Mouse (Mus musculus): Measurements from ENCODE around the gene Sema4g. TPM values are rescaled to one million over a fixed set of nuclear protein-coding genes. Genes with fewer than 3 reads are reported as not detected.

The Sema4g gene
- polyA plus RNA-seq, 1 experiment from 2014 or later = 2.1 TPM

DNA sequence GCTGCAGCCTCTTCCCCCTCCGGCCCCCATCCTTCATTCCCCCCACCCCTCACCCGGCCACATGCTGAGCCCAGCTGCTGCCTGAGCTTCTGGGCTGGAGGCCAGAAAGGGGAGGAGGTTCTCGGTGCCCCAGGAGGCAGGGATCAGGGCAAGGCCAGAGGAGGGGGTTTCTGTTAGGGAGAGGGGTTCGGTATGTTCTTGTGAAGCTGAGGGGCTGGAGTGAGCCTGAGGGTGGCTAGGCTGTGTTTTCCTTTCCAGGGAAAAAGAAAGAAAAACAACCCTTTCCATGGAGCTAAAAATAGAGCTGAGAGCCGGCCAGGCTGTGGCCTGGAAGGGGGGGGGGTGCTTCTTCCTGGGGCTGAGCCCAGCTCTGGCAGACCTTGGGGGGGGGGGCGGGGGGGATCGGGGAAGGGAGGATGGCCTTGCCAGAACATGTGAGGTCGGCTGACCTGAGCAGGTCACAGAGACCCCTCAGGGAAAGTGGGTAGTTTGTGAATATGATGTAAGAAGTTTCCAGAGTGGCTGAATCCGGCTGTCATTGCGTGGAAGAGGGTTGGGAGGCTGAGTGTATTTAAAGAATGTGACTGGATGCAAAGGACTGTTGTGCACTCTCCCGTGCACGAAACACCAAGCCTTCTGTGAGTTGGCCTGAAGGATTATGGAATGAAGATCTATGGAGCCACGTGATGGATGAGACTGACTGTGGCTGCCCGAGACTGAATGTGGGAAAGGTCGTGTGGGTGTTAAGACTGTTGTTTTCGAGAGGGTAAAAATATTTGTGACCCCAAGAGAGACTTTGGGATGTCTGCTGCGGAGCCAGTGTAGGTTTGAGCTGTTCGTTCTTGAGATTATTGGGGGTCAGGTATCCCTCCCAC is 27.7 kb downstream of the Sema4g start:
- DNase-seq = peak; percentile 93
- H3K27me3 ChIP-seq (ENCODE audit: insufficient read depth, low read length) = no peaks in the 10 kb centered on the region
- no peak for TF ChIP-seq CTCF (IDR thresholded peaks at IDR 0.05; ENCODE audit: low read depth)
- peak overlapping the region; percentile 97 for H3K4me2 ChIP-seq
- H3K4me3 ChIP-seq (ENCODE audit: low read depth, low read length) = peak overlapping the region; percentile 64
- H3K9me3 ChIP-seq (ENCODE audit: low read depth, low read length) = no peaks in the 10 kb centered on the region
- peaks cover 36% of the 10 kb centered on the region for H3K4me1 ChIP-seq (ENCODE audit: insufficient read depth)
- ATAC-seq (ENCODE audit: insufficient read depth) = peak; percentile 42
- H3K9ac ChIP-seq = peak overlapping the region; percentile 91
- WGBS = under 1% methylated on average over 17 of the region's 18 CpGs
- H3K27ac ChIP-seq (ENCODE audit: low read depth) = peak overlapping the region; percentile 99
- H3K36me3 ChIP-seq (ENCODE audit: insufficient read depth) = peaks cover 18% of the 10 kb centered on the region

DNA sequence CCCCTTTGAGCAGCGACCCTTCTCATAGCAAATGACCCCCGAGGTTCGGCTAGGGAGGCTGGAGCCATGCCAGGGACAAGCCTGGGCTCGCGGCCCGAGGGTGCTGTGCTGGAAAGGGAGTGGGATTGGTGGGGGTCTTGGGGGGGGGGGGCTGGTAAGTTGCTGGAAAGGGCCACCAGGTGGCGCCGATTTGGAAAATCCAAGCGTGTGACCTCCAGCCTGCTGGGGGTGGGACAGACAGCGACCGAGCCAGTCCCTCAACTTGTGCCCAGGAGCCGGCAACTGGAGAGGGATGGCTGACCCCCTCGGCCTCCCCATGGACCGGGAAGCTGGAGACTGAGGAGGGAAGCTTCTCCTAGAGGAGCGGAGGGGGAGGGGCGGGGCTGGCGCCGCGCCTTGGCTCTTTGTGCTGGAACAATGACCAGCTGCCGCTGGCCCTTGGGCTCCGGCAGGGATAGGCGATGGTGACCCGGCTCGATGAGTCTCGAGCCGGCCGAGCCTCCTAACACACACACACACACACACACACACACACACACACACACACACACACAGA is 28.4 kb downstream of the Sema4g start:
- no peaks in the 10 kb centered on the region for H3K9me3 ChIP-seq (ENCODE audit: low read depth, low read length)

DNA sequence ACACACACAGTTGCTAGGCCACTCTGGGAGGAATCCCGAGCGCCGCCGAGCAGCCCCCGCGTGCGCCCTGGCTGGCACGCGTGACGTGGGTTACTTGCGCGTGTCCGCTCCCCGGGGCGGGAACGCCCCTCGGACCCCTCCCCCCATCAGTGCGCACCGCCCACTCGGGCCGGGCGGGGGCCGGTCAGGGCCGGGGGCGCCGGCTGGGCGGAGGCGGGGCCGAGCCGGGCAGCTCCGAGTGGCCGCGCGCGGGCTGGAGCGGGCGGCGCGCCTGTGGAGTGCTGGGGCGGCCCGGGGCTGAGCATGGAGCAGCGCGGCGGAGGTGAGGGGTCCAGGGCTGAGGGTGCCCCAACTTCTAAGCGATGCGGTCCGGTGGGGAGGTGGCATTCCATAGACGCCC is 29.0 kb downstream of the Sema4g start:
- H3K4me2 ChIP-seq = peak overlapping the region; percentile 97
- H3K4me3 ChIP-seq (ENCODE audit: low read depth, low read length) = peak overlapping the region; percentile 64
- peaks cover 36% of the 10 kb centered on the region for H3K4me1 ChIP-seq (ENCODE audit: insufficient read depth)
- peak overlapping the region; percentile 99 for H3K27ac ChIP-seq (ENCODE audit: low read depth)
- peak; percentile 92 for DNase-seq
- H3K9ac ChIP-seq = peak overlapping the region; percentile 91
- no peak for TF ChIP-seq CTCF (IDR thresholded peaks at IDR 0.05; ENCODE audit: low read depth)
- ATAC-seq (ENCODE audit: insufficient read depth) = peak; percentile 61
- H3K36me3 ChIP-seq (ENCODE audit: insufficient read depth) = peaks cover 22% of the 10 kb centered on the region
- no peaks in the 10 kb centered on the region for H3K9me3 ChIP-seq (ENCODE audit: low read depth, low read length)
- WGBS = under 1% methylated on average over 48 of the region's 48 CpGs
- no peaks in the 10 kb centered on the region for H3K27me3 ChIP-seq (ENCODE audit: insufficient read depth, low read length)

More for the DNA sequence above, 28.4 kb downstream of the Sema4g start:
- Histone ChIP-seq H3K4me1 (ENCODE audit: insufficient read depth) (peaks cover 36% of the 10 kb centered on the region), H3K9ac (peak overlapping the region; percentile 91), H3K36me3 (ENCODE audit: insufficient read depth) (peaks cover 18% of the 10 kb centered on the region), H3K4me2 (peak overlapping the region; percentile 97), H3K27ac (ENCODE audit: low read depth) (peak overlapping the region; percentile 99), H3K27me3 (ENCODE audit: insufficient read depth, low read length) (no peaks in the 10 kb centered on the region), H3K4me3 (ENCODE audit: low read depth, low read length) (peak overlapping the region; percentile 64)
- under 1% methylated on average over 24 of the region's 27 CpGs for whole genome bisulfite sequencing
- ATAC-seq (ENCODE audit: insufficient read depth) (peak; percentile 47), DNase-seq (peak; percentile 90)
- TF ChIP-seq CTCF (IDR thresholded peaks at IDR 0.05; ENCODE audit: low read depth) = peak; percentile 63

DNA sequence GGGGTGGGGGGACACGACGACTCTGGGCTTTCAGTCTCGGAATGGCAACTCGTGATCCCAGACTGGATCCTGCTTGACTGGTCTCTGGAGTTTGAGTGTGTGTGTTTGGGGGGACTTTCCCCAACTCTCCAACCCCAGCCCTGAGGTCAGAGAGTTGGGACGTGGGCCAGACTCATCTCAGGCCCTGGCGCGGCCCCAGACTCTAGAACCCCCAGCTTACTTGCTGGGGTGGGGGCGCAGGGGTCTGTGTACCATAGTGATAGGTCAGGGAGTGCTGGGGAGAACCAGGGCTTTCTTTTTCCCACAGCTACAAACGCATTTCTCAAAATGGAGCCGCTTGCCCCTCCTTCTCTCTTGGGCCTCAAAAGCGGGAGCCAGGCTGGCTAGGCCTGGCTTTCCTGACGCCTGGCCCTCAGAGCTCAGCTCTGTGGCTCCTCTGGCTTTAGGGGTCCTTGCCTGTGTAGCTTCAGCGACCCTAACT is 29.5 kb downstream of the Sema4g start:
- Histone ChIP-seq H3K27me3 (ENCODE audit: insufficient read depth, low read length) (no peaks in the 10 kb centered on the region), H3K9ac (peak overlapping the region; percentile 91), H3K4me1 (ENCODE audit: insufficient read depth) (peaks cover 36% of the 10 kb centered on the region), H3K4me3 (ENCODE audit: low read depth, low read length) (peak overlapping the region; percentile 64), H3K27ac (ENCODE audit: low read depth) (peak overlapping the region; percentile 99), H3K9me3 (ENCODE audit: low read depth, low read length) (no peaks in the 10 kb centered on the region), H3K4me2 (peak overlapping the region; percentile 97), H3K36me3 (ENCODE audit: insufficient read depth) (peaks cover 26% of the 10 kb centered on the region)
- DNase-seq = peak; percentile 63
- no peak for TF ChIP-seq CTCF (IDR thresholded peaks at IDR 0.05; ENCODE audit: low read depth)
- ATAC-seq (ENCODE audit: insufficient read depth) = peak; percentile 3; the same call in 1 of the 2 replicates
- WGBS = 0% methylated on average over 13 of the region's 13 CpGs

DNA sequence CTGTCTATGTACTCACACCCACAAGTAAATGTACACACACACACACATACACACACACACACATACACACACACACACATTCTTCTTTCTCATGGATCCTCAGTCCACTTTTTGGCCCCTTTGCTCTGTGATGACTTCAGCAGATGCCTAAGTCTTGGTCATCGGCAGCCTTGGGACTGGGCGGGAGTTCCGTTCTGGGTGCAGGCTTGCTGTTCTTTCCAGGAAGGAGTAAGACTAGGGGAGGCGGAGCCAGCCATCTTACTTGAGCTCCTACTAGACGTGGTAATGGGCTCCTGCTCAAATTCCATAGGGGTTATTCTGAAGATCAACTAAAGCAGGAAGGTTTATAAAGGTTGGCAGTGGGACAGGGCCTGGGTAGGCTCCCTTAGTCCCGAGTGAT is 31.4 kb downstream of the Sema4g start:
- WGBS = 51% methylated on average over 6 of the region's 6 CpGs
- no peak for ATAC-seq (ENCODE audit: insufficient read depth)
- Histone ChIP-seq H3K27ac (ENCODE audit: low read depth) (no peak overlapping the region), H3K9ac (0 out of 2 replicates have a peak overlapping the region, but pooled peaks have one; percentile 23), H3K9me3 (ENCODE audit: low read depth, low read length) (no peaks in the 10 kb centered on the region), H3K4me3 (ENCODE audit: low read depth, low read length) (peak overlapping the region; percentile 6; the same call in 1 of the 2 replicates), H3K36me3 (ENCODE audit: insufficient read depth) (peaks cover 44% of the 10 kb centered on the region), H3K4me1 (ENCODE audit: insufficient read depth) (peaks cover 25% of the 10 kb centered on the region), H3K27me3 (ENCODE audit: insufficient read depth, low read length) (no peaks in the 10 kb centered on the region), H3K4me2 (peak overlapping the region; percentile 97)
- DNase-seq = peak; percentile 60
- TF ChIP-seq CTCF (IDR thresholded peaks at IDR 0.05; ENCODE audit: low read depth) = no peak

DNA sequence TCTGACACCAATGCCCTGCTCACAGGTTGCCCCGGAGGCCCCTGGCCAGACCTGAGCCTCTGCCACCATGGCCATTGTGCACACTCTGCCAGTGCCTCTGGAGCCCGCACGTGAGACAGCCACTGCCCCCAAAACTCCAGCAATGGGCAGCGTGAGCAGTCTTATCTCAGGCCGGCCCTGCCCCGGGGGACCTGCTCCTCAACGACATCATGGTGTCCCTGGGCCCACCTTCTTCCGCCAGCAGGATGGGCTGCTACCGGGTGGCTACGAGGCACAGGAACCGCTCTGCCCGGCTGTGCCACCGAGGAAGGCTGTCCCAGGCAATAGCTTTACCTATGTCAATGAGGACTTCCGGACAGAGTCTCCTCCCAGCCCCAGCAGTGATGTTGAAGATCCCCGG is 32.5 kb downstream of the Sema4g start:
- no peak overlapping the region for H3K27ac ChIP-seq (ENCODE audit: low read depth)
- no peak overlapping the region for H3K4me2 ChIP-seq
- ATAC-seq (ENCODE audit: insufficient read depth) (no peak), DNase-seq (no peak)
- H3K9ac ChIP-seq = no peak overlapping the region; the same call in 1 of the 2 replicates
- H3K4me1 ChIP-seq (ENCODE audit: insufficient read depth) = peaks cover 25% of the 10 kb centered on the region
- 84% methylated on average over 15 of the region's 15 CpGs for WGBS
- no peaks in the 10 kb centered on the region for H3K9me3 ChIP-seq (ENCODE audit: low read depth, low read length)
- TF ChIP-seq CTCF (IDR thresholded peaks at IDR 0.05; ENCODE audit: low read depth) = no peak
- no peaks in the 10 kb centered on the region for H3K27me3 ChIP-seq (ENCODE audit: insufficient read depth, low read length)
- no peak overlapping the region for H3K4me3 ChIP-seq (ENCODE audit: low read depth, low read length)
- H3K36me3 ChIP-seq (ENCODE audit: insufficient read depth) = peaks cover 54% of the 10 kb centered on the region

DNA sequence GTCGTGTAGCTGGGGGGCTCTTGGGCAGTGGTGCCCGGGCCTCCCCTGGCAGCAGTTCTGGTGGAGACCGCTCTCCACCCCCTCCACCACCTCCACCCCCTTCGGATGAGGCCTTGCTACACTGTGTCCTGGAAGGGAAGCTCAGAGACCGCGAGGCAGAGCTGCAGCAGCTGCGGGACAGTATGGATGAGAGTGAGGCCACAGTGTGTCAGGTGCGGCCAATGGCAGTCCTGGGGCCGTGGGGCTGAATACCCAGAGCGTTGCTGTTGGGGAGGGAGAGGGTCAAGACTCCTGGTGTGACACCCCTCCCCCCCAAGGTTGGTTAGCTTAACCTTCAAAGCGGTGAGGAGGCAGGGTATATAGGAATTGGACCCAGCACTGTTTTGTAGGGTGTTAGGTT is 35.1 kb downstream of the Sema4g start:
- H3K9me3 ChIP-seq (ENCODE audit: low read depth, low read length) = no peaks in the 10 kb centered on the region
- H3K27me3 ChIP-seq (ENCODE audit: insufficient read depth, low read length) = no peaks in the 10 kb centered on the region
- no peak overlapping the region for H3K4me3 ChIP-seq (ENCODE audit: low read depth, low read length)
- ATAC-seq (ENCODE audit: insufficient read depth) = no peak
- H3K9ac ChIP-seq = no peak overlapping the region
- H3K36me3 ChIP-seq (ENCODE audit: insufficient read depth) = peaks cover 76% of the 10 kb centered on the region
- H3K27ac ChIP-seq (ENCODE audit: low read depth) = no peak overlapping the region
- TF ChIP-seq CTCF (IDR thresholded peaks at IDR 0.05; ENCODE audit: low read depth) = no peak
- no peak overlapping the region for H3K4me2 ChIP-seq
- WGBS = 75% methylated on average over 11 of the region's 11 CpGs
- DNase-seq = no peak
- peaks cover 23% of the 10 kb centered on the region for H3K4me1 ChIP-seq (ENCODE audit: insufficient read depth)

Measured in lung, embryonic 14.5 days (tissue).